Comparison of ENCODE assay signal across 9 mouse cellular contexts in the genomic region with DNA sequence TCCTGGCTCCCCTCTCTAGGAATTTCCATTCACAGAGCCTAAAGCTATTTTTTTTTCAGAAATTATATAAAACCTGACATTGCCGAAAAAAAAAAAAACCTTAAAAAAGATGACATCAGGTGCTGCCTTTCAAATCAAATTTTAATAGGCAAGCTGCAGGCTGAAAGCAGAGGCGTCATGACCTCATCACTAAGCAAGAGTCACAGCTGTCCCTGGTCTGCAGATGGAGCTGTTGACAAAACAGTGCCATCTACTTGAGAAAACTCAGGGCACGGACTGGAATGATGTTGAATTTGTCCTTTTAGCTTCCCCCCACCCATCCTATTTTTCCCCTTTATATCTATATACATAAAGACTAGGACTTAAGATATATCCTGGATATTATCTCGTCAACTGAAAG.
DNase-seq lines count a peak whose midpoint lies in the region; ATAC-seq and TF ChIP-seq lines count a peak whose summit lies in the region.
"Had no signal": no experiment of that assay in that cellular context is flagged by ENCODE, and none has a peak within 500 bp of the region (broad histone marks: within the 10 kb centered on the region; RNA-seq: fewer than 3 reads in every experiment).

No protein-coding gene starts in this region.

- H3K9ac ChIP-seq in lung, embryonic 14.5 days: no peak overlapping the region
- no peak overlapping the region for H3K9ac ChIP-seq in forebrain, postnatal 0 days
- H3K9ac ChIP-seq in neural tube, embryonic 13.5 days: no peak overlapping the region
- H3K9ac ChIP-seq: heart, embryonic 13.5 days; limb, embryonic 15.5 days had no signal

- H3K27me3 ChIP-seq in lung, embryonic 14.5 days (ENCODE audit: insufficient read depth, low read length): no peaks in the 10 kb centered on the region
- H3K27me3 ChIP-seq in forebrain, postnatal 0 days (ENCODE audit: insufficient read depth, low read length): no peaks in the 10 kb centered on the region
- no peaks in the 10 kb centered on the region for H3K27me3 ChIP-seq in neural tube, embryonic 13.5 days
- H3K27me3 ChIP-seq: heart, embryonic 13.5 days; limb, embryonic 15.5 days had no signal

- H3K4me2 ChIP-seq in lung, embryonic 14.5 days: no peak overlapping the region
- H3K4me2 ChIP-seq in forebrain, postnatal 0 days (ENCODE audit: low read depth): no peak overlapping the region
- no peak overlapping the region for H3K4me2 ChIP-seq in neural tube, embryonic 13.5 days
- H3K4me2 ChIP-seq: heart, embryonic 13.5 days; limb, embryonic 15.5 days had no signal

- no peak overlapping the region for H3K27ac ChIP-seq in lung, embryonic 14.5 days (ENCODE audit: low read depth)
- no peak overlapping the region for H3K27ac ChIP-seq in forebrain, postnatal 0 days (ENCODE audit: low read depth, low read length)
- 0 out of 2 replicates have a peak overlapping the region, but pooled peaks have one; percentile 42 for H3K27ac ChIP-seq in neural tube, embryonic 13.5 days (replicated peaks)
- H3K27ac ChIP-seq: heart, embryonic 13.5 days; limb, embryonic 15.5 days had no signal

- peak; percentile 26; the same call in 1 of the 2 replicates for TF ChIP-seq CTCF in lung, embryonic 14.5 days (IDR thresholded peaks at IDR 0.05; ENCODE audit: low read depth)
- no peak for TF ChIP-seq CTCF in lung, adult 2 months (IDR thresholded peaks at IDR 0.05; ENCODE audit: insufficient read depth, low read length)
- peak; percentile 48 for TF ChIP-seq CTCF in forebrain, postnatal 0 days (IDR thresholded peaks at IDR 0.05; ENCODE audit: low read depth)

- H3K4me1 ChIP-seq in lung, embryonic 14.5 days (ENCODE audit: insufficient read depth): no peaks in the 10 kb centered on the region
- H3K4me1 ChIP-seq in lung, adult 2 months (ENCODE audit: control insufficient read depth, insufficient read depth, low read length): no peaks in the 10 kb centered on the region
- H3K4me1 ChIP-seq in forebrain, postnatal 0 days (ENCODE audit: insufficient read depth): no peaks in the 10 kb centered on the region
- peaks cover 4% of the 10 kb centered on the region for H3K4me1 ChIP-seq in neural tube, embryonic 13.5 days (replicated peaks)
- H3K4me1 ChIP-seq: heart, embryonic 13.5 days; limb, embryonic 15.5 days had no signal

- WGBS in lung, embryonic 14.5 days: 37% methylated on average over 4 of the region's 4 CpGs
- 44% methylated on average over 4 of the region's 4 CpGs for WGBS in lung, adult 2 months
- WGBS in forebrain, postnatal 0 days: 24% methylated on average over 4 of the region's 4 CpGs
- WGBS in neural tube, embryonic 13.5 days: 37% methylated on average over 4 of the region's 4 CpGs

- peak; percentile 51 for DNase-seq in lung, embryonic 14.5 days
- no peak for DNase-seq in lung, adult 2 months
- peak; percentile 22 for DNase-seq in cerebellum, adult 9-11 months
- DNase-seq in forebrain, postnatal 0 days: peak; percentile 37
- DNase-seq in urinary bladder, postnatal 25 days (ENCODE audit: low spot score): no peak
- no peak for DNase-seq in urinary bladder, adult 18-20 months (ENCODE audit: low spot score in 2 of 2)

- TF ChIP-seq POLR2A in lung, adult 2 months (IDR thresholded peaks at IDR 0.05; ENCODE audit: borderline replicate concordance, extremely low read depth, low read depth, low read length): no peak

- H3K36me3 ChIP-seq in lung, embryonic 14.5 days (ENCODE audit: insufficient read depth): no peaks in the 10 kb centered on the region
- H3K36me3 ChIP-seq in forebrain, postnatal 0 days (ENCODE audit: insufficient read depth): no peaks in the 10 kb centered on the region
- no peaks in the 10 kb centered on the region for H3K36me3 ChIP-seq in neural tube, embryonic 13.5 days
- H3K36me3 ChIP-seq: heart, embryonic 13.5 days; limb, embryonic 15.5 days had no signal

- no peak overlapping the region for H3K4me3 ChIP-seq in lung, embryonic 14.5 days (ENCODE audit: low read depth, low read length)
- H3K4me3 ChIP-seq in lung, adult 2 months (replicated peaks; ENCODE audit: extremely low read depth, low read depth, low read length): no peak overlapping the region
- no peak overlapping the region for H3K4me3 ChIP-seq in forebrain, postnatal 0 days (ENCODE audit: low read depth, low read length)
- no peak overlapping the region for H3K4me3 ChIP-seq in neural tube, embryonic 13.5 days
- H3K4me3 ChIP-seq: heart, embryonic 13.5 days; limb, embryonic 15.5 days had no signal

- H3K9me3 ChIP-seq in lung, embryonic 14.5 days (ENCODE audit: low read depth, low read length): no peaks in the 10 kb centered on the region
- no peaks in the 10 kb centered on the region for H3K9me3 ChIP-seq in forebrain, postnatal 0 days (ENCODE audit: low read length)
- no peaks in the 10 kb centered on the region for H3K9me3 ChIP-seq in neural tube, embryonic 13.5 days
- H3K9me3 ChIP-seq: heart, embryonic 13.5 days; limb, embryonic 15.5 days had no signal

- ATAC-seq in lung, embryonic 14.5 days (ENCODE audit: insufficient read depth): no peak
- peak; percentile 66 for ATAC-seq in forebrain, postnatal 0 days
- peak; percentile 71; the same call in 1 of the 2 replicates for ATAC-seq in neural tube, embryonic 13.5 days (ENCODE audit: low read depth)

Comparison
In these comparisons a context has a peak if more than half of its experiments do, and no peak if none do; other contexts are left out.
1. DNase-seq: peak in lung, embryonic 14.5 days (single experiment), cerebellum, adult 9-11 months (single experiment) and forebrain, postnatal 0 days (single experiment); none in lung, adult 2 months (single experiment), urinary bladder, postnatal 25 days (single experiment) and urinary bladder, adult 18-20 months (0 of 2).